Mouse (Mus musculus): ENCODE data around the gene Fbxo5. TPM values are rescaled to one million over a fixed set of nuclear protein-coding genes. Genes with fewer than 3 reads are reported as not detected.

Fbxo5 gene
- polyA plus RNA-seq (2012; rRNA removed), result 0.26 and 0.47 TPM in 2 replicates

DNA sequence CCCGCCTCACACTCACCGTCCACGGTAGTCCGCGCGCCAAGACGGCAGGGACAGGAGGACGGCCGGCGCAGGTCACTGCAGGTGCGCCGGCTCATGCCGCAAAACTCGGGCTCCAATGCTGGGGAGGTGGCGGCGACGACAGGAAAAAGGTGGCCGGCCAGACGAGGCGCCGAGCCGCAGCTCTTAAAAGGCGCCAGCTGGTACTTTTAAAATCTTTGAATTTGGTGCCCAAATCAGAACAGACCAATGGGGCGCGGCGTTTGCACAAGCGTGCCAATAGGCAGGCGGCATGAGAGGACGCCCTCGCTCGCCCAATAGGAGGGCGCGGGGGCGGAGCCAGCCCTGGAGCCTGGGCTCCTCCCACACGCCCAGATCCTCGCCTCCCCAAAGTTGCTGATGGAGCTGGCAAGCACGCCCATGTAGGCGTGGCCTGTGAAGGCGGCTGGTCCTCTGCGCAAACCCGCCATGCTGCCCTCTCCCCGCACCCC is at the start of gene Fbxo5:
Fbxo5 (minus strand) TSS at position 358 of the 488 bp plus-strand sequence.

DNA sequence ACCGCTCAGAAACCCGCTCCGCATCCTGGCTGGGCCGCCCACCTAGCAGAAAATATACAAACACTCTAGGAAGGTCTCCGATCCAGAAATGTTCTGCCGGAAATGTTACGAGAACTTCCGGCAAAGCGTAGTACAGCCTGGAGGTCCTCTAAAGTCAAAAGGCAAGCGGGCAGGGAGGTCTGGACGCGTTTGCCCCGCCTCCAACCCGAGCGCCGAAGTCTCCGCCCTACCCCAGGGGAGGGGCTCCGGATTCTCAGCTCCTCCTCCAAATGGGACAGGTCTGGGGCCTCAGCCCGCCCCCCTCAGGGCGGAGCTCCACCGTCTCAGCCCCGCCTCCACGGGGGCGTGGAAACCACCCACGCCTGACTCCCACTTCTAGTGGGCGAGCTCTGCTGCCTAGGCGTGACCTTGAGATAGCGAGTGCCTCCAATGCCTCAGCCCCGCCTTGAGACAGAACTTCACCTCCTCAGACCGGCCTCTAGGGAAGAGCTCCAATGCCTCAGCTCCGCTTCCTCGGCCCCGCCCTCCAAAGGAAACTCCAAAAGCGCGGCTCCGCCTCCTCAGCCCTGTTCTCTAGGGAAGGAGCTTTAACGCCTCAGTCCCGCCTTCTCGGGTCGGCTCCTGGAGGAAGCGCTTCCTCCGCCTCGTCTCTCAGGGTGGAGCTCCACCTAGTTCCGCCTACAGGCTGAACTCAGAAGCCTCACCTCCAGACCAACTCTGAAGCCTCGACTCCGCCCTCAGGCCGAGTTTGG is 18.5 kb upstream of the Fbxo5 start, which contains the start of gene Mtrf1l:
Mtrf1l (minus strand) TSS at position 171 of the 752 bp plus-strand sequence.

Other genes starting within 250 kb of the Fbxo5 start
- gene Myct1, start 211.8 kb downstream of the Fbxo5 start, polyA plus RNA-seq (2012; rRNA removed), result 1.0 and 1.2 TPM in 2 replicates
- gene Vip, start 166.4 kb downstream of the Fbxo5 start, polyA plus RNA-seq (2012; rRNA removed), result 0.80 and 1.7 TPM in 2 replicates
- gene Mtrf1l, start 18.3 kb upstream of the Fbxo5 start, polyA plus RNA-seq (2012; rRNA removed), result 1.3 and 1.4 TPM in 2 replicates
- 0.01 and 0.09 TPM in 2 replicates for gene Rgs17, start 116.8 kb upstream of the Fbxo5 start, polyA plus RNA-seq (2012; rRNA removed)

All from stomach, adult 2 months (tissue).